Mouse (Mus musculus) G1E (cell line): Measurements from ENCODE around the gene Trpc7.

Experiments
- CTCF ChIP-seq: IDR thresholded peaks from 2 replicates; pipeline ENCODE4 v1.5.1; 2012; ENCODE audit warnings: low read depth, low read length, inconsistent platforms, mixed read lengths
- GATA1 ChIP-seq: IDR thresholded peaks from 2 replicates; pipeline ENCODE4 v1.6.1; 2012; ENCODE audit warnings: borderline replicate concordance, low read length, inconsistent platforms, mixed read lengths
- POLR2AphosphoS5 ChIP-seq: IDR thresholded peaks from 2 replicates; pipeline ENCODE4 v1.6.1; 2012; ENCODE audit warnings: low read depth, low read length, inconsistent platforms; ENCODE audit not compliant: insufficient replicate concordance
- TAL1 ChIP-seq: conservative IDR thresholded peaks from 2 replicates; pipeline ENCODE4 v1.6.1; 2012; ENCODE audit warnings: low read depth, low read length, inconsistent platforms, mixed read lengths

DNA sequence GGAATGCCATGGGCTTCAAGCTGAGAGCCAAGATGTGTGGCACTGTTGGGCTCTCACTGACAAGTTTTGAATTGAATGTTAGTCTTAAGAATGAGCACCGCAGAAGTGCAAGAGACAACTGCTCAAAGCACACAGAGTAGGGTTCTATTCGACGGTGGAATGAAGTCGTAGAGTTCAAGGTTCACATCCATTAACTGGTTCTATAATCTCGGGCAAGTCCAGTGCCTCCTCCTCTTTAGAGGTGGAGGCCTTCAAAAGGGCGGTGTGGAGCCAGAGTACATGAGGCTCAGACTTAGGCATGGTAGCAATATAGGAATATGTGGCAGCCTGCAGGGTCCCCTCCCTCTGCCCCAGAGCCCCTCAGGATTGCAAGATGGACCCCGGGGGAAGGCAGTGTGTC is 98.3 kb downstream of the Trpc7 start:
- no peak for TF ChIP-seq CTCF
- no peak for TF ChIP-seq GATA1
- no peak for TF ChIP-seq POLR2AphosphoS5
- no peak for TF ChIP-seq TAL1
